Mouse (Mus musculus): ENCODE data around the gene Tulp2. TPM values are rescaled to one million over a fixed set of nuclear protein-coding genes. Genes with fewer than 3 reads are reported as not detected.
"Not testable (repeated sequence)": the region's sequence is repeated elsewhere in the genome, so short reads cannot be mapped to it uniquely, and the experiment has no call there.

Gene Tulp2
- total RNA-seq, 2 experiments from 2014 or later = not detected

DNA sequence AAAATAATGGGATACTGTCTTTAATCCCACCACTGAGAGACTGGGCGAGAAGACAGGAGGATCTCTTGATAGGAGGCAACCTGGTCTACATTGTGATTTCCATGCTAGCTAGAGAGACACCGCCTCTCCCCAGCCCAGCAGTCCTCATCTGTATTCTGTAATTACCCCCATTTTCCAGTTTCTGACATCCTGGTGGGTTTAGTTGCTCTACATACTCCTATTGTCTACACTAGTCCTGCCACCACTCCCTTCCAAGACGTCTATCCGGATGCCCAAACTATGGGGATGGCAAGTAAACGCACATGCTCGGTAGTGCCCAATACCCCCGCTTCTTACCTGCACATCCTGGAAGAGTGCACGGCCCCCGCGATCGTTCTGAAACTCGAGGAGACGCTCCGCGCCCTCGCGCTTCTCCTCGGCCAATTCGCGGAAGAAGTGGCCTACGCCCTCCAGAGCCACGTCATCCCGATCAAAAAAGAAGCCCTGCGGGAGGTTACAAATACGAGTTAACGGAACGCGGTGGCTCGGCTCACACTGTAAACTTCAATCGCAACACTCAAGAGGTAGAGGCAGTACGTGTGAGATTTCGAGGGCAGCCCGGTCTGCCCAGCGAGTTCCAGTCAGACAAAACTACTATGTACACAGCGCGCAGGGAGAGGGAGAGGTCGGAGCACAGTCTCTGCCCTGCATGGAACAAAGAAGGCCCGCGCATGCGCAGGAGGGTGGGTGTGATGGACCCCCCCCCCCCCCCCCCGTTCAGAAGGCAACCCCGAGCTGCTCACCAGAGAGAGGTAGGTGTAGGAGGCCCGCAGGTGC is 22.7 kb upstream of the Tulp2 start:
- DNase-seq (ENCODE audit: low spot score in 2 of 2) = peak; percentile 70 to 80
- intact Hi-C loops (cut with DNase I) = no loop called here

DNA sequence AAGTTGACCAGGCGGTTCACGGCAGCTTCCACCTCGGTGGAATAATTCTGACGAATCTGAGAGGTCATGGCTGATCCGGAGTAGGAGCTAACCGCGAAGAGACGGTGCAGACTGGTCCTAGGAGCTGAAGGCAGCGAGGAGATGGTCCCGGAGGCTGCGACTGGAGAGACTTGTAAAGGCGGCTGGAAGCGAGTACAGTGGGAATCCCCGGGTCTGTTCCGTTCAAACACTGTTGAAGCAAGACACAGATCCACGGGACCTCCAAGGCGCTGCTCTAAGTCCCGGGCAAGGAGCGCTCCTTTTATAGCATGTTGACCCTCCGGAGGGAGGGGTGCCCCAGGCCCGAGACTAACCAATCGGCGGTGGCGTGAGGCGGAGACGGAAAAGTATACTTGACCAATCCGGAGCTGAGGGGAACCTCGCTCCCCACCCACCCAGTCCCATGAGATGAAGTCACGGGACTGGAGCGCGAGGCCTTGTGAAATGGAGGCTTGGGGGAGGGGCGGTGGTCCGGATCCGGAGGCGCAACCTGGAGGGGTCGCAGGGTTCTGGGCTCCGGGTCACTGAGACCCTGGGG is 22.0 kb upstream of the Tulp2 start, which contains the start of gene Ftl1:
Gene Ftl1 (minus strand): TSS at position 321 of the 577 bp plus-strand sequence.
- intact Hi-C loops (cut with DNase I) = loop anchor here (10.0 kb wide), 1 partner anchor 245 kb away; the partner anchor contains the start of gene Dbp
- DNase-seq (ENCODE audit: low spot score in 2 of 2) = peak; percentile 94 to 99

DNA sequence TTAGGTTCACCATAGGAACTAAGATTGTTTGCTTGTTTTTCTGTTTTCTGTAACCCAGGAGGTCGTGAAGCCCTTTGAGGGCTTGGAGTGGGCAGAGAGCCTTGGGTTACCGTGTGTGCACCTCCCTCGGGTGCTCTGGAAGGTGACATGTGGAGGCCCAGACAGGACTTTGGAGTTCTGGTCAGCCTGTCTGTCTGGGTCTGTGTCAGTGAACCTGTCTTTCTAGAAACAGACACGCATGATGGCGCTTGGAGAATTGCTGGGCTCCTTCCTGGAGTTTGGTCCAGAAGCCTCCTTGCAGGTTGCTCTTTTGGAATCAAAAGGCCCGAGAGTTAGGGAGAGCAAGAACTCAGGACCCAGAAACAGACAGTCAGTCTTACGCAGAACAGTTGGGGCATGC is 21.3 kb upstream of the Tulp2 start:
- intact Hi-C loops (cut with DNase I) = loop anchor here (10.0 kb wide), 1 partner anchor 244 kb away; the partner anchor contains the start of gene Dbp
- DNase-seq (ENCODE audit: low spot score in 2 of 2) = peak in 1 of 2 experiments; percentile 14

DNA sequence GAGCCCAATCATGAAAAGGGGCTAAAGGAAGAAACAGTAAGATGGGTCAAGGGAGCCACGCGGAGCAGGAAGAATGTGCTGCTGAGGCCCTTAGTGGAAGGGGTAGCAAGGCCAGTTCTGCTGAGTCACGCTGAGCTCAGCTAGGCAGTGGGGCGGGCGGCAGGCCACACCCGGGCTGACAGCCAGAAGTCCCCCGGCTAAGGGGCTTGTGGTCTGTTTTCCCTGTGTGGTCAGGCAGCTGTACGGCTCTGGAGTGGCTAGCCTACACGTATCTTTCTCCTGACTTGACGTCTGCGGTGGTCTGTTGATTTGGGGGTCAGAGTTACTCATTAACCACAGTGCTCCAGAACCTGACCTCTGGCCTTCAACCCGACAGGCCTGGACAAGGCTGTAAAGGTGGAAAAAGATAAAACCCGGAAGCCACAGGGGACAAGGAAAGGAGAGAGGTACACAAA is 20.8 kb upstream of the Tulp2 start:
- intact Hi-C loops (cut with DNase I) = loop anchor here (10.0 kb wide), 1 partner anchor 244 kb away; the partner anchor contains the start of gene Dbp
- peak in 1 of 2 experiments; percentile 38 for DNase-seq (ENCODE audit: low spot score in 2 of 2)

DNA sequence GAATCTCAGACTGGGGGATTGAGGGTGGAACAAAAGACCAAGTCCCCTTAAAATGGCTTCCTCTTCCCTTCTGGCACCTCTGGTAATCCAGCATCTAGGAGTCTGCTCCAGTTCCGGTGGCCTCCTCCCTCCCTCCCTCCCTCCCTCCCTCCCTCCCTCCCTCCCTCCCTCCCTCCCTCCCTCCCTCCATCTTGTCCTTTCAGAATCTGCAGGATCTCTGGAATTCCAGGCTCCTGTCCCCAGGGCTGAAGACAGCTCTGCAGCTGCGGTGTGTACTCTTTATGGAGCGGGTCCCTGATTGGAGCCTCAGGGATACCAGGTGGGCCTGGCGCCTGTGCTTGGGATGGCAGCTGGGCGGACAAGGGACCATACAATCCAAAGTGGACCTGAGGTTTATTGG is 20.4 kb upstream of the Tulp2 start:
- DNase-seq (ENCODE audit: low spot score in 2 of 2) = no peak
- intact Hi-C loops (cut with DNase I) = loop anchor here (10.0 kb wide), 1 partner anchor 243 kb away; the partner anchor contains the start of gene Dbp

DNA sequence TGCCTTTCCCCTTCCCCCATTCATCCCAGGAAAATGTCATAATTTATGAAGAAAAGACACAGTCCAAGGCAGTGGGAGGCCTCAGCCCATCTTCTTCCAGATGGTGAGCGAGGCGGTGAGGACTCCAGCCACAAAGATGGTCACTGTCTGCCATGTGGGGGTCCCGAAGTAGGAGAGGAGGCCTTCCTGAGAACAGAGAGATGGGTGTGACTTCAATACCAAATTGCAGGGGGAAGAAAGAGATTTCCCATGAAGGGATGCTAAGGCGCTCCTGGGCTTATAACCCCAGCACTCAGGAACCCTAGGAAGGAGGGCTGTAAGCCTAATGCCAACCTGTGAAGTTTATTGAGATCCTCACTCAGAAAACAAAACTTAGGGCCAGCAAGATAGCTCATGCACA is 19.9 kb upstream of the Tulp2 start:
- intact Hi-C loops (cut with DNase I) = loop anchor here (10.0 kb wide), 1 partner anchor 243 kb away; the partner anchor contains the start of gene Dbp
- DNase-seq (ENCODE audit: low spot score in 2 of 2) = no peak

DNA sequence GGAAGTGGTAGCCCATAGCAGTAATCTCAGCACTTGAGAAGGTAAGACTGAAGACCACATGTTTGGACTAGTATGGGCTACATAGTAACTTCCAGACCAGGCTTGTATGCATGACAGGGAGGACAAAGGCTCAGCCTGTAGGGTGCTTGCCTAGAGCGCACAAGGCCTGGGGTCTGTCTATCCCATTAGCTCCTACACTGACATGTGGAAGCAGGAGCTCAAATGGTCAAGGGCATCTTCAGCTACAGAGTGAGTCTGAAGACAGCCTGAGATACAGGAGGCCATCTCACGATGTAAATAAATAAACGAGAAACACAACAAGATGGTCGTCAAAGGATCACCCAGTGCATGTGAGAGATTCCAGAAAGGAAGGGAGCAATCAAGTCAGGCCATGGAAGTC is 19.4 kb upstream of the Tulp2 start:
- intact Hi-C loops (cut with DNase I) = loop anchor here (10.0 kb wide), 1 partner anchor 242 kb away; the partner anchor contains the start of gene Dbp

DNA sequence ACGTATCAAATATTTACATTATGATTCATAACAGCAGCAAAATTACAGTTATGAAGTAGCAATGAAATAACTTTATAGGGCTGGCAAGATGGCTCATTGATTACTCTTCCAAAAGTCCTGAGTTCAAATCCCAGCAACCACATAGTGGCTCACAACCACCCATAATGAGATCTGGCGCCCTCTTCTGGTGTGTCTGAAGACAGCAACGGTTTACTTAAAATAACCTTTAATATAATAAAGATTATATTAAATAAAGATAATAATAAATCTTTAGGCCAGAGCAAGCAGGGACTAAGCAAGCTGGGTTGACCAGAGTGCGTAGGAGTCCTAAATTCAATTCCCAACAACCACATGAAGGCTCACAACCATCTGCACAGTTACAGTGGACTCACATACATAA is 18.8 kb upstream of the Tulp2 start:
- DNase-seq (ENCODE audit: low spot score in 2 of 2) = not testable (repeated sequence)
- intact Hi-C loops (cut with DNase I) = loop anchor here (10.0 kb wide), 1 partner anchor 242 kb away; the partner anchor contains the start of gene Dbp

More for the DNA sequence above, 19.4 kb upstream of the Tulp2 start:
- no peak for DNase-seq (ENCODE audit: low spot score in 2 of 2)

DNA sequence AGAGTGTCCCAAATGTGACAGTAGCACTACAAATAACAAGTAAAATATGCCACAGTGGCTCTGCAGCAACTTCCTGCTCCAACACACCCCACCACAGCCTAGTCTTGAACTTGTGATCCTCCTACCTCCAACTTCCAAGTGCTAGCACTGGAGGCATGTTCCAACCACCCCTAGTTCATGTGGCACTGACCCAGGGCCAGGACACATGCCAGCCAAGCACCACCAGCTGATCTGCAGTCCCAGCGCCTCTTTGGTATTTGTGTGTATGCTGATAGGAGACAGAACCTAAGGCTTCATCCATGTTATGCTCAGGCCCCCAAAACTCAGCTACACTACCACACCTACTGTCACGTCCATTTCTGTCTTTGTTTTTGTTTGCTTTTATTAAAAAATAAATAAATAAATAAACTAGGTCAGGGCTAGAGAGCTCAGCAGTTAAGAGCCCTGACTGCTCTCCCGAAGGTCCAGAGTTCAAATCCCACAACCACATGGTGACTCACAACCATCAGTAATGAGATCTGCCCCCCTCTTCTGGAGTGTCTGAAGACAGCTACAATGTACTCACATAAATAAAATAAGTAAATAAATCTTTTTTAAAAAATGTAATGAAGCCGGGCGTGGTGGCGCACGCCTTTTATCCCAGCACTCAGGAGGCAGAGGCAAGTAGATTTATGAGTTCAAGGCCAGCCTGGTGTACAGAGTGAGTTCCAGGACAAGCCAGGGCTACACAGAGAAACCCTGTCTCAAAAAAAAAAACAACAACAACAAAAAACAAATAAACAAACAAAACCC is 17.5 kb upstream of the Tulp2 start:
- DNase-seq (ENCODE audit: low spot score in 2 of 2) = no peak
- intact Hi-C loops (cut with DNase I) = loop anchor here (10.0 kb wide), 1 partner anchor 241 kb away; the partner anchor contains the start of gene Dbp

DNA sequence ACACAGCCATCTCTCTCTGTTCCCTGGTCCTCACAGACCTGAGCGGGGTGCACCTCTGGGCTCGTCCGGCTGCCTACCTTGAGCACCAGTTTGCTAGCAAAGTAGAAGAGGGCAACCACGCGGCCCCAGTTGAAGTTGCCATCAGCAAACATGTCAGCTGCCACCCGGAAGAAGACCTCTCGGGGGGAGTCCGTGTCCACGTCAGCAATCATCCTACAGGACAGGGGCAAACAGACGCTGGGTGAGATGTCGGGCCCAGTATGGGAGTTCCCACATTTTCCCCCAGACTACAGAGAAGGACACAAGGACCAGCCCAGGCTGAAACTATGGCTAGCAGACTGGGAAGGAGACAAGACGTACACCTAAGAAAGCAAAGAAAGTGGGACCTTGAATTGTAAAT is 16.6 kb upstream of the Tulp2 start:
- intact Hi-C loops (cut with DNase I) = loop anchor here (10.0 kb wide), 1 partner anchor 240 kb away; the partner anchor contains the start of gene Dbp
- DNase-seq (ENCODE audit: low spot score in 2 of 2) = no peak

DNA sequence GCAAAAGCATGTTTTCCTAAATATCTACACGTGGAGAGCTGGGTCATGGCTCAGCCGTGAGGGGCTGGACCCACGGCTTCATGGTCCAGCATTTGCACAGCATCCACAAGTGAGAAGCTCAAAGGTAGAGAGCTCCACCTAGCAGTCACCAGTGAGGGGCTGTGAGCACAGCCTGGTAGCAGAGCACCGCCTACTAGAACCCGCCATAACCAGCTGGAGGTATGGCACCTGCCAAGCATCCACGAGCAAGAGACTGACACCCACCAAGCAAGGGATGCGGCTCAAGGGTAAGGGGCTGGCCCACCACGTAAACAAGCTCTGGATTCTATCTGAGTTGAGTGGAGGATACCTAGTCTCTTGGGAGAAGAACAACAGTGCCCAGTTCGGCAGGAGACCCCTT is 16.1 kb upstream of the Tulp2 start:
- intact Hi-C loops (cut with DNase I) = loop anchor here (10.0 kb wide), 1 partner anchor 239 kb away; the partner anchor contains the start of gene Dbp
- no peak for DNase-seq (ENCODE audit: low spot score in 2 of 2)

DNA sequence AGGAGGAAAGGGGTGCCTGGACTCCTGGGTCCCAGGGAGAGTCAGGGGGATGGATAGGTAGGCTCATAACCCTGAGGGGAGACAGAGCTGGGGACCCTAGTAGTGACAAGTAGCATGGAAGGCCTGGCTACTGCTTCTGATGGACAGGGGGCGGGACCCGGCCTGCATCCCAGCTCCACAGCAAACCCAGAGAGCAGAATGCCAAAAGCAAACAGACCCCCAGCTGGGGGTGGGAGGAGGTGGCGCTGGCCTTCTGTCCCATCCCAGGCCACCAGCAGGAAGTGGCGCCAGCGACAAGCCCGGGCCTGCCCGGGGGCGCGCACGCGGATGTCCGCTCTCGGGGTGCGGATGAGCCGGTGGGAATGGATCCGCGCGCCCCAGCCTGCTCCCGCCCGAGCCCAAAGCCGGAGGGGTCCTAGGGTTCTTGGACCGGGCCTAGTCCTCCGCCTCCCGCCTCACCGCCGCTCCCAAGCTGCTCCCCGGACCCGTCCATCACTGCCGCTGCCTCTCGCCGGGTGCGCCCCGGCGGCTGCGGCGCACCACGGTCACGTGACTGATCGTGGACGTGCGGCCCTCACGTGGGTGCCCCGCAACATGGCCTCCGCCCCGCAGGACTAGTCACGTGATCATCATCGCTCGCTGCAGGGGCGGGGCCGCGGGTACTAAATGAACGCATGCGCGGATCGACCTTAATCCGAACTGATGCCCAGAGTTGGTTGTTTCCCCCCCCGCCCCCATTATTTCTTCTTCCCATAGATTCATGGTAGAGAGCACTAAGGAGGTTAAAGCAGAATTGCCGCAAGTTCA is 15.2 kb upstream of the Tulp2 start, which contains the start of gene Bax:
Gene Bax (minus strand): TSS at position 616 of the 807 bp plus-strand sequence.
- peak; percentile 97 for DNase-seq (ENCODE audit: low spot score in 2 of 2)
- intact Hi-C loops (cut with DNase I) = loop anchor here (10.0 kb wide), 1 partner anchor 238 kb away; the partner anchor contains the start of gene Dbp

DNA sequence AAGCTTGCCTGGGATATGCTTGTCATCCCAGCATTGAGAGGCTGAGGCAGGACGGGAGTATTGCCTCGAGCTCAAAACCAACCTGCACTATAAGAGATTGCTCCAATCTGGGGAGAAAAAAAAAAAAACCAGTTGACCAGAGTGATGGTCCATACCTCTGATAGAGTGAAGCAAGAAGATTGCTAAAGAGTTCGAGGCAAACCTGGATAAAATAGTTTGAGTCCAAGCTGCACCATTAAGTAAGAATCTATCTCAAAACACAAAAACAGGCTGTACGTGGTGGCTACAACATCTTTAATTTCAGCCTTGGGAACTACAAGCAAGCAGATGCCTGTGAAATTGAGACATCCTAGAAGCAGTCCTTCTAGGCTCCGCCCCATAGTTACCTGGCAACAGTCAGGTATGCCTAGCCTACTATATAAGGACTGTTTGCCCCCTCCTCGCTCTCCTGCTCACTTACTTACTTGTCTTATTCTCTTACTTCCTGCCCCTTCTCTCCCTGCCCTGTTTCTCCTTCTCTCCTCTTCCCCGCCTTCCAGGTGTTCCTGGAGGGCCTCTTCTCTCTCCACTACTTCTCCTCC is 14.5 kb upstream of the Tulp2 start:
- no peak for DNase-seq (ENCODE audit: low spot score in 2 of 2)
- intact Hi-C loops (cut with DNase I) = loop anchor here (10.0 kb wide), 1 partner anchor 238 kb away; the partner anchor contains the start of gene Dbp

DNA sequence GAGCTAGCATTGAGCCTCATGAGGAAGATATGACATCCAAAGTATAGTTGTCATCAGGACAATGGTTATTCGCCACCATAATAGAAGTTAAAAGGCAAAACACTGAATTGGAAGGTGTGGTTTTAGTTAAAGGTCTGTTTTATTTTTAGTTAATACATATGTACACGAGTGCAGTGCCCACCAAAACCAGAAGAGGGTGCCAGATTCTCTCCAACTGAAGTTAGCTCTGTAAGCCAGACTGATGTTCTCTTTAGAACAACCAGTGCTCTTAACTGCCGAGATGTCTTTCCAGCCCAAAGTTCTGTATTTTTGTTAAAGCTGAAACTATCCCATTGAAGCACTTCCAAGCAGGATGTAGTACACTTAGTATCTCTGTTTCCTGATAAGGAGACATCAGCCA is 10.8 kb upstream of the Tulp2 start:
- intact Hi-C loops (cut with DNase I) = no loop called here
- peak; percentile 79 to 85 for DNase-seq (ENCODE audit: low spot score in 2 of 2)

DNA sequence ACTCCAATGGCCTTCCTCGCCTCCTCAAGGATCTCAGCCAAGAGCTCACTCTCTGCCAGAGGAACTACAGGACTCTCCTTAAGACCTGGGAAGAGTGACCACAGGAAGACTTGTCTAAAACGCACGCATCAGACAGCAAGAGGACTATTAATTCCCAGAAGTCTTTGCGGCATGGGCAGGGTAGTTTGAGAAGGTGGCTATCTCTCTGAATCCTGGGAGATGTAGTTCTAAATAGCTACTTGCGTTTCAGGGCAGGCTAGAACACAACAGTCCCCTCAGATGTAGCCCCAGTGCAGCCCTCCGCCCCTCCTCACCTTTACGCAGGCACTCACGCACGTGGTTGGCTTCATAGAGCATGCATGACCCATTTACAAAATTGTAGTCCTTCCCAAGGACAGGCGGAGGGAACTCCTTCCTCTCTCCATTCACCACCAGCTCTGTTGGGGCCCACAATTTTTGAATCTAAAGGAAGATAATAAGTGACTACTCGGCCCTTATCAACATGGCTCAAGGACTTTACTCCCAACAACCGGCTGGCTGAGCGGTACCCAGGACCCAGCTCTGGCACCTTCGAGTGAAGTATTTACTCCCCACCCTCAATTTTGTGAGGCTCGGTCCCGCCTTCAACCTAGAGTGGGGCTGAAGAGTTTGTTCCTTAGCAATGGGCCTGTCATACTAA is 6.2 kb upstream of the Tulp2 start:
- DNase-seq (ENCODE audit: low spot score in 2 of 2) = peak in 1 of 2 experiments; percentile 31
- intact Hi-C loops (cut with DNase I) = loop anchor here (5.0 kb wide), 1 partner anchor 47 kb away; no protein-coding TSS in a partner anchor

DNA sequence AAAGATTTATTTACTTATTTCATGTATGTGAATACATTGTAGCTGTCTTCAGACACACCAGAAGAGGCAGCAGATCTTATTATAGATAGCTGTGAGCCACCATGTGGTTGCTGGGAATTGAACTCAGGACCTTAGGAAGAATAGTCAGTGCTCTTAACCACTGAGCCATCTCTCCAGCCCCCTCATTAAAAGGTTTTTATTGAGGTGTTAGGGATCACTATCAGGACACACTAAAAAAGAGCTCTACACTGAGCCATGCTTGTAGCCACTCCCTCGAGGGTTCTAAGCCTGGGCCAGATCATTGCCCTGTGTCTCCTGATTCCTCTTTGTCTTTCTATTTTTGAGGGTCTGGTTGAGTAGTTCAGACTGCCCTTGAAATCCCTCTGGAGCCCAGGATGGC is 5.2 kb upstream of the Tulp2 start:
- DNase-seq (ENCODE audit: low spot score in 2 of 2) = no peak
- intact Hi-C loops (cut with DNase I) = loop anchor here (2.0 to 5.0 kb wide), 2 partner anchors 46 to 84 kb away; no protein-coding TSS in a partner anchor

DNA sequence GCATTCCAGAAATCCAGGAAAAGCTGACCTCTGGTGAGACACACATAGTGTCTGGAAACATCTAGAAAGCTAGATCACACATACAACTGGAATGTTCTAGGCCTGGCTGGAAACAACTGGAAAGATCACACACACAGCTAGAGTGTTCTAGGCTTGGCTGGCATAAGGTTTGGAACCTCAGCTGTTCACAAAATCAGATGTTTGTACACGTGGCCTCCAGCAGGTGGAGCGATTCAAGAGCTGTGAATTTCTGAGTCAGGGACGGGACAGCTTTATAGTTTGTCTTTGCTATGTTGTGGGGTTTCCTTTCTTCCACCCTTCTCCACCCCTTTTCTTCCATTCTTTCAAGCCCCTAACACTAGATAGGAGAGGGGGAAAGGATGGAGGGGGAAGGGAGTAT is 4.7 kb upstream of the Tulp2 start:
- intact Hi-C loops (cut with DNase I) = loop anchor here (2.0 to 5.0 kb wide), 2 partner anchors 45 to 84 kb away; no protein-coding TSS in a partner anchor
- DNase-seq (ENCODE audit: low spot score in 2 of 2) = peak; percentile 64 to 79
